Mouse (Mus musculus) left cerebral cortex, adult 2 months (tissue): ENCODE measurements around the gene Dpy19l2. TPM values are rescaled to one million over a fixed set of nuclear protein-coding genes. Genes with fewer than 3 reads are reported as not detected.

Experiments
- DNase-seq, 2 experiments: peaks; one replicate each; pipeline ENCODE4 v3.0.0; 2021 to 2022; ENCODE audit warnings: low spot score in 2 of 2, mixed read lengths in 1 of 2; ENCODE audit errors: extremely low spot score in 1 of 2
- H3K27ac ChIP-seq: fragments of 200-600 bp; 2 replicates; pipeline ENCODE4 v1.8.1; 2022
- H3K4me3 ChIP-seq: fragments of 200-600 bp; 2 replicates; pipeline ENCODE4 v1.8.1; 2022
- CTCF ChIP-seq: fragments of 200-600 bp; IDR thresholded peaks from 2 replicates; pipeline ENCODE4 v1.8.1; 2022; ENCODE audit warnings: antibody characterized with exemption, mild to moderate bottlenecking, moderate library complexity
- intact Hi-C: fragments of 180-260 bp; cut with DNase I; formaldehyde crosslinking; loops from one replicate; pipeline ENCODE4 v1.15.1; 2025
- total RNA-seq, 2 experiments: library from RNA; stranded (reverse); gene quantifications; 2 replicates each; pipeline ENCODE4 v1.2.3; 2021

Dpy19l2 gene
- total RNA-seq, 2 experiments from 2014 or later, result 0.23 to 0.29 TPM

- intact Hi-C loops, result loop anchor here (10.0 kb wide), 1 partner anchor 557 kb away; no protein-coding TSS in a partner anchor
- DNase-seq, result no peak
- TF ChIP-seq CTCF, result no peak
- Histone ChIP-seq H3K27ac (no peak overlapping the region), H3K4me3 (no peak overlapping the region)
Measured at GRCm38 (mm10) chr9:24511371-24512120, 184.5 kb downstream of the Dpy19l2 start.

DNA sequence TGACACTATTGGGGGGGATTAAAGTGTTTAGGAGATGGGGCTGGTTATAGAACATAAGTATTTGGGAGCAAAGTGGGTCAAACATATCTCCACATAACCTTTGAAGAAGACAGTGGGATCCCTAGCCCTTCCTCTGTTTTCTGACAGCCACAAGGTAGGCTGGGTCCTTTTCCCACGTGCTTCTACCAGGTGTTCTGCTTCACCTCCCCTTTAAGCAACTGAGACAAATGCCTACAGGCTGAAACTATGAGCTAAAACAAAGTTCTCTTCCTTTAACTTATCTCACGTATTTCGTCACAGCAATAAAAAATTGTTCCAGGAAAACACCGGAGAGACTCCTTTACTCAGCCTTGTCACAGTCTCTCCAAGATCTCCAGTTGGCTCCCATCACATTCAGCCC lies 187.2 kb downstream of the Dpy19l2 start:
- H3K27ac ChIP-seq, result no peak overlapping the region
- no peak for DNase-seq
- H3K4me3 ChIP-seq, result no peak overlapping the region
- intact Hi-C loops, result loop anchor here (10.0 kb wide), 3 partner anchors 834 to 1284 kb away; partner anchors contain the start of gene Bmper
- TF ChIP-seq CTCF, result no peak

Other genes with a start within 250 kb of the Dpy19l2 start
- 10 to 100 TPM; 74.8 to 79.6 TPM for gene Dpy19l1, start 193.2 kb downstream of the Dpy19l2 start, total RNA-seq
- not detected for gene Cypt4, start 71.1 kb downstream of the Dpy19l2 start, total RNA-seq
- not detected for gene Tbx20, start 78.0 kb upstream of the Dpy19l2 start, total RNA-seq